Mouse (Mus musculus) brain, embryonic 14.5 days (tissue): ENCODE measurements at regions not wholly inside any gene's neighbourhood (a gene's known extent, or its start where the extent isn't known, plus 50 kb on each side); places are given as distances from the start of the nearest gene placed in this dataset.

ENCODE experiments used
- CTCF ChIP-seq: fragments of 200-500 bp; IDR thresholded peaks from 2 replicates; pipeline ENCODE4 v1.5.1; 2012; ENCODE audit warnings: inconsistent platforms, mild to moderate bottlenecking, moderate library complexity, borderline replicate concordance; ENCODE audit not compliant: insufficient read depth, insufficient read length; ENCODE audit errors: extremely low read depth
- POLR2A ChIP-seq: fragments of 200-500 bp; IDR thresholded peaks from 2 replicates; pipeline ENCODE4 v1.6.1; 2012; ENCODE audit warnings: mild to moderate bottlenecking, inconsistent platforms, borderline replicate concordance; ENCODE audit not compliant: poor library complexity, insufficient read depth, insufficient read length, severe bottlenecking; ENCODE audit errors: extremely low read depth

DNA sequence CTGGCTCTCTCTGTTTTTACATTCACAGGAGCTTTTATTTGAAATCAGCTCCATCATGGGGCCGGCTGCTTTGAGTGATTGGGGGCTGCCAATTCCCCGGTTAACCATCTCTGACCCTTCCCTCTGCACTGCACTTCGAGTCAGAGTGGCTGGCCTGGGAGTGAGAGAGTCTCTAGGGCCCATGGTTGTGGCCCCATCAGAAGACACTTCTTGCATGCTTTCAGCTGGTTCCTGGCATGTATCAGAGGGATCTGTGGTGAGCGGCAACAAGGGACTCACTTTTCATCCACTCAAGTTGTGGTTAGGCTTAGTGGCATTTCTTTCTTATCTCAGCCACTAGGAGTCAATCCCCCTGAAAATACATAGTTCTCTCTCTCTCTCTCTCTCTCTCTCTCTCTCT is 341.8 kb upstream of the Adgrl2 start:
- TF ChIP-seq POLR2A (no peak), CTCF (no peak)
